Mouse (Mus musculus) MEL (cell line): ENCODE results near the gene Egf. TPM values are rescaled to one million over a fixed set of nuclear protein-coding genes. Genes with fewer than 3 reads are reported as not detected.

Experiments
- DNase-seq: peaks from one replicate; pipeline ENCODE4 v3.0.0; 2011; ENCODE audit warnings: low read depth, low spot score
- H3K27ac ChIP-seq: 2 replicates; pipeline ENCODE4 v1.5.1; 2012; ENCODE audit warnings: low read depth, mild to moderate bottlenecking, control low read depth, low read length, moderate library complexity; ENCODE audit not compliant: control insufficient read depth
- H3K27me3 ChIP-seq, 2 experiments: fragments of 150-350 bp in 1 of 2; sonication (generic) in 1 of 2; 2 replicates each; pipeline ENCODE4 v1.6.1; 2012; ENCODE audit warnings: low read length in 2 of 2, mild to moderate bottlenecking in 2 of 2, improper control_type of control experiment in 1 of 2, moderate library complexity in 1 of 2; ENCODE audit not compliant: insufficient read depth in 2 of 2, control insufficient read depth in 1 of 2
- H3K36me3 ChIP-seq, 2 experiments: 2 replicates each; pipeline ENCODE4 v1.6.1; 2012 to 2014; ENCODE audit warnings: low read length in 2 of 2, improper control_type of control experiment in 1 of 2, inconsistent platforms in 1 of 2, mild to moderate bottlenecking in 1 of 2; ENCODE audit not compliant: insufficient read depth in 2 of 2, control insufficient read depth in 1 of 2
- H3K4me1 ChIP-seq, 2 experiments: fragments of 150-350 bp in 1 of 2; sonication (generic) in 1 of 2; 2 replicates each; pipeline ENCODE4 v1.6.1; 2012; ENCODE audit warnings: low read length in 2 of 2, improper control_type of control experiment in 1 of 2, mild to moderate bottlenecking in 1 of 2; ENCODE audit not compliant: insufficient read depth in 2 of 2, control insufficient read depth in 1 of 2
- H3K4me3 ChIP-seq, 2 experiments: fragments of 150-350 bp in 1 of 2; sonication (generic) in 1 of 2; 2 replicates each; pipeline ENCODE4 v1.5.1; 2012; ENCODE audit warnings: low read depth in 2 of 2, low read length in 2 of 2, mild to moderate bottlenecking in 2 of 2, moderate library complexity in 2 of 2, control low read depth in 1 of 2, improper control_type of control experiment in 1 of 2; ENCODE audit not compliant: control insufficient read depth in 1 of 2, insufficient read depth in 1 of 2
- H3K79me2 ChIP-seq: 2 replicates; pipeline ENCODE4 v1.6.1; 2012; ENCODE audit warnings: mild to moderate bottlenecking, low read length, moderate library complexity; ENCODE audit not compliant: control insufficient read depth, poor library complexity, insufficient read depth
- H3K9ac ChIP-seq: 2 replicates; pipeline ENCODE4 v1.6.1; 2012; ENCODE audit warnings: low read depth, mild to moderate bottlenecking, control low read depth, low read length, moderate library complexity; ENCODE audit not compliant: control insufficient read depth, poor library complexity, severe bottlenecking
- H3K9me3 ChIP-seq: fragments of 150-350 bp; sonication (generic); replicated peaks from 2 replicates; pipeline ENCODE4 v1.6.1; 2012; ENCODE audit warnings: mild to moderate bottlenecking, low read length, improper control_type of control experiment, moderate library complexity; ENCODE audit not compliant: insufficient read depth
- CHD1 ChIP-seq: IDR thresholded peaks from 2 replicates; pipeline ENCODE4 v1.6.1; 2012; ENCODE audit warnings: low read depth, mild to moderate bottlenecking, inconsistent platforms, low read length, improper control_type of control experiment
- MAZ ChIP-seq: IDR thresholded peaks from 2 replicates; pipeline ENCODE4 v1.6.1; 2012; ENCODE audit warnings: low read depth, mild to moderate bottlenecking, inconsistent platforms, low read length, improper control_type of control experiment
- MYC ChIP-seq: IDR thresholded peaks from 2 replicates; pipeline ENCODE4 v1.6.1; 2011; ENCODE audit warnings: low read depth, mild to moderate bottlenecking, low read length, improper control_type of control experiment, moderate library complexity
- NELFE ChIP-seq: IDR thresholded peaks from 2 replicates; pipeline ENCODE4 v1.6.1; 2011; ENCODE audit warnings: low read depth, low read length, improper control_type of control experiment
- UBTF ChIP-seq: IDR thresholded peaks from 2 replicates; pipeline ENCODE4 v1.6.1; 2012; ENCODE audit warnings: low read depth, mild to moderate bottlenecking, inconsistent platforms, low read length, improper control_type of control experiment, moderate library complexity, borderline replicate concordance; ENCODE audit not compliant: insufficient read depth
- USF1 ChIP-seq: IDR thresholded peaks from 2 replicates; pipeline ENCODE4 v1.6.1; 2014; ENCODE audit warnings: low read depth, mild to moderate bottlenecking, inconsistent platforms, low read length, improper control_type of control experiment, moderate library complexity
- ZKSCAN1 ChIP-seq: IDR thresholded peaks from 2 replicates; pipeline ENCODE4 v1.6.1; 2012; ENCODE audit warnings: low read depth, mild to moderate bottlenecking, inconsistent platforms, low read length, improper control_type of control experiment, moderate library complexity
- polyA plus RNA-seq, 2 experiments: library from polyadenylated mRNA; stranded (reverse) in 1 of 2; unstranded in 1 of 2; fragments of >175 nt in 1 of 2; fragments of >200 nt in 1 of 2; gene quantifications; 2 replicates each; pipeline versions ENCODE4 v1.2.1 to v1.2.4; 2012; ENCODE audit warnings: low replicate concordance in 2 of 2, low read depth in 1 of 2; ENCODE audit not compliant: insufficient read length in 2 of 2, insufficient read depth in 1 of 2, missing spikeins in 1 of 2
- total RNA-seq: library from RNA; depleted of rRNA; stranded (reverse); fragments of 300-350 nt; gene quantifications from 2 replicates; pipeline ENCODE4 v1.2.3, GENCODE M21; 2012; rRNA removed

Egf gene
- total RNA-seq (1.5 and 1.8 TPM in 2 replicates), polyA plus RNA-seq (1 to 10 TPM in 1 of 2 experiments, not detected in 1; 3.1 TPM)

DNA sequence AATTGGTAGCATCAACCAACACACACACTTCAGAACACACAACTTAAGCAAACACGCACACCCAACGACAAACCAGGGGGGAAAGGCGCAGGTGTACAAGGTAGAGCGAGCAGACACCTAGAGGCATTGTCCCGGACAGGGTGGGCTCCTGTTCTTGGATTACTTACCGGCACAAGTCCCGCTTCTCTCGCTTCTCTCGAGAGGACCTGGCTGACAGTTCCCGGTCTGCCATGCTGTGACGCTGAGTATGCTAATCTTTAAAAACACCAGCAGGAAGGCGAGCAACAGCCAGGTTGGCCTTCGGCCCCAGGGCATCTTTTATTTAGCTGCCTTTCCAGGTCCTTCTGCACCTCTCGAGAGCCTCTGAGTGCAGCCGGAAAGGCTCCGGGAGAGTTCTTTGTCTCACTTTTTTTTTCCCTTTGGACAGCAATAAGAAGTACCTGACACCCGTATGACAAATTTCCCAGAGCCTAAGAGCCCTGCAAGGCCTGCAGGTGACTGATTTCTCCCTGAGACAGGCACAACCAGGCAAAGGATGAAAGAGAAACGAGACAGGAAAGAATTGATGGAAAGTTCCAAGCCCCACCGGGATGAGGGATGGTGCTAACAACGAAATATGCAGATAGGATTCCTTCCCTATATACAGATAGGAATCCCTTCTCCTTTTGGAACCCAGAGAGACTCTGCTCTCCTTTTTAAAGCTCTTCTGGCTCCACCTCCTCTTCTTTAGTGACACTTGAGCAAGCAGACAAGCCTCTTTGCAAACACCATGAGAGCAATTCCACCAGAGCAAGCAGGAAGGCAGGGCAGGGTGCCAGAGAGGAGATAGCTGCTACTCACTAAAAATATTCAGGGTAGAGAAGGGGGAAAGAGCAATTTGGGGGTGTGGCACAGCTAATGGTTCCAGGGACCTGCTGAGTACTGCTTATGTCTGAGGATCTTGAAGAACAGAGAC is at the start of gene Egf:
TSS of gene Egf (minus strand) at position 667 of the 955 bp plus-strand sequence.
- H3K79me2 ChIP-seq, result no peaks in the 10 kb centered on the region
- H3K27me3 ChIP-seq, result peaks cover 0 to 1% of the 10 kb centered on the region in 2 experiments; a peak in 3 of 4 replicates
- H3K4me1 ChIP-seq, result no peaks in the 10 kb centered on the region
- H3K9me3 ChIP-seq, result no peaks in the 10 kb centered on the region
- TF ChIP-seq CHD1 (no peak), USF1 (no peak), ZKSCAN1 (no peak), MAZ (no peak), NELFE (no peak)
- no peak within 1 kb of the TSS for H3K27ac ChIP-seq
- DNase-seq, result no peak
- H3K9ac ChIP-seq, result no peak within 1 kb of the TSS
- no peaks in the 10 kb centered on the region for H3K36me3 ChIP-seq
- H3K4me3 ChIP-seq, result no peak within 1 kb of the TSS

DNA sequence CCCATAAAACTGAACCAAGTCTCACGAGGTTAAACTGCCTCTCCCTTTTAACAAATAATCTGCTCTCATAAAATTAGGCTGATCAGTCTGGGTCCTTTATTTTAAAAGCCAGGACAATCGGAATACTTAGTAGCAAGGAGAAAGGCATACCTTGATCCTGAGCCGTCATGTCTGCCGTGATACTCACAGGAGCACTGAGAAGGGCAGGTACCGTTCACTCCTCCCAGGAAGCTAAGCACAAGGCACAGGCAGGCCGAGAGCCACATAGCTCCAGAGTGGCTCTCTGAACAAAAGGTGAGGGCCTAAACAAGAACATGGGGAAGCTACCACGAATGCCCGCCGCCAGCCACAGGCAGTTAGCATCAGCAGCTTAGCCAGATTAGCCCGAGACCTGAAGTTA is 48.6 kb upstream of the Egf start, which contains the start of gene Lrit3:
TSS of gene Lrit3 (minus strand) at position 266 of the 400 bp plus-strand sequence.
- Histone ChIP-seq H3K36me3 (no peaks in the 10 kb centered on the region), H3K9ac (no peak within 1 kb of the TSS), H3K27ac (no peak within 1 kb of the TSS), H3K4me1 (no peaks in the 10 kb centered on the region), H3K4me3 (no peak within 1 kb of the TSS), H3K79me2 (no peaks in the 10 kb centered on the region), H3K9me3 (no peaks in the 10 kb centered on the region), H3K27me3 (no peaks in the 10 kb centered on the region)
- no peak for TF ChIP-seq MYC
- no peak for DNase-seq

DNA sequence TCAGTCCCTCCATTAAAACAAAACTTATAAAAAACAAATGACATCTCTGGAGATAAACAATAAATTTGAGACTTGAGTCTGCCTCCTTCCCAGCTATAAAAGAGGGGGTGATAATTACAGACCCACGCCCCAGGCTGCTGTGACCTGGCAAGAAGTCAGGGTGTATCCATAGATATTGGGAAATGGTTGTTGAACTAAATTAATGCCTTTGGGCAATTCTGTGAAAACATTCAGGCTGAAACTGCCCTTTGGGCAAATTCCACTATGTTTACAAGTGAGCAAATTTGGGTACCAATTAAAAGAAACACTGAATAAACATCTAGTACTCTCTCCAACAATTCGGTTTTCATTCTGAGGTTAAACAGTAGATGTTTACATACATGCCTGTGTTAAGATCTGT is 43.9 kb upstream of the Egf start:
- H3K4me3 ChIP-seq, result no peak overlapping the region
- peaks cover 0 to 2% of the 10 kb centered on the region in 2 experiments; a peak in 1 of 4 replicates for H3K27me3 ChIP-seq
- no peak for TF ChIP-seq UBTF
- H3K4me1 ChIP-seq, result no peaks in the 10 kb centered on the region
- H3K27ac ChIP-seq, result no peak overlapping the region
- DNase-seq, result no peak
- H3K9me3 ChIP-seq, result no peaks in the 10 kb centered on the region
- H3K9ac ChIP-seq, result no peak overlapping the region
- H3K36me3 ChIP-seq, result no peaks in the 10 kb centered on the region
- no peaks in the 10 kb centered on the region for H3K79me2 ChIP-seq
